Mouse (Mus musculus) WW6 (cell line): ENCODE measurements around the gene Fsd1.
A peak's percentile ranks its signal among the peaks of the same experiment; 100 is the strongest.

ENCODE experiments used
- DNase-seq: peaks from one replicate; pipeline ENCODE4 v3.0.0-alpha.2; 2013; ENCODE audit warnings: low read depth, low spot score

Fsd1 gene

GRCm38 (mm10) chr17:55961631-55962030 is 24.7 kb upstream of the Fsd1 start:
- no peak for DNase-seq

GRCm38 (mm10) chr17:55963171-55963570 is 23.1 kb upstream of the Fsd1 start:
- DNase-seq: no peak

GRCm38 (mm10) chr17:55964496-55964895 is 21.8 kb upstream of the Fsd1 start:
- DNase-seq: no peak

GRCm38 (mm10) chr17:55964996-55965395 is 21.3 kb upstream of the Fsd1 start:
- no peak for DNase-seq

GRCm38 (mm10) chr17:55967186-55967585 is 19.1 kb upstream of the Fsd1 start:
- no peak for DNase-seq

- DNase-seq: no peak
These were observed 18.1 kb upstream of the Fsd1 start for GRCm38 (mm10) chr17:55968210-55968609.

- no peak for DNase-seq
These were observed 16.7 kb upstream of the Fsd1 start for GRCm38 (mm10) chr17:55969560-55969959.

GRCm38 (mm10) chr17:55969966-55970891 is 16.1 kb upstream of the Fsd1 start, which contains the start of gene Shd:
Shd (plus strand) TSS chr17:55970467.
- no peak for DNase-seq

GRCm38 (mm10) chr17:55971453-55971852 is 14.9 kb upstream of the Fsd1 start:
- DNase-seq: no peak

- peak; percentile 62 for DNase-seq
These were observed 9.9 kb upstream of the Fsd1 start for GRCm38 (mm10) chr17:55976255-55976862.

- DNase-seq: no peak
These were observed 9.0 kb upstream of the Fsd1 start for GRCm38 (mm10) chr17:55977301-55977700.

- DNase-seq: no peak
These were observed 4.1 kb downstream of the Fsd1 start for GRCm38 (mm10) chr17:55990278-55990898.

- DNase-seq: no peak
These were observed 9.7 kb downstream of the Fsd1 start for GRCm38 (mm10) chr17:55996007-55996406.

- peak; percentile 58 for DNase-seq
These were observed 13.6 kb downstream of the Fsd1 start for GRCm38 (mm10) chr17:55999794-56000499.

- no peak for DNase-seq
These were observed 16.7 kb downstream of the Fsd1 start for GRCm38 (mm10) chr17:56003000-56003399.

GRCm38 (mm10) chr17:56005415-56006061 is 19.2 kb downstream of the Fsd1 start, which contains the start of the genes Stap2 and Mpnd:
Stap2 (minus strand) TSS chr17:56005584.
Mpnd (plus strand) TSS chr17:56005711.
- peak; percentile 89 for DNase-seq

- DNase-seq: no peak
These were observed 20.6 kb downstream of the Fsd1 start for GRCm38 (mm10) chr17:56006956-56007355.

- DNase-seq: no peak
These were observed 21.4 kb downstream of the Fsd1 start for GRCm38 (mm10) chr17:56007444-56008355.

GRCm38 (mm10) chr17:56008356-56009087 is 22.2 kb downstream of the Fsd1 start:
- peak; percentile 88 for DNase-seq
